Mouse (Mus musculus) megakaryocyte, embryonic 14.5 days (primary cell): ENCODE measurements around the gene Nr6a1.

ENCODE experiments used
- FLI1 ChIP-seq: IDR thresholded peaks from 2 replicates; pipeline ENCODE4 v1.6.1; 2012; ENCODE audit warnings: low read length, inconsistent platforms, mixed read lengths
- GATA1 ChIP-seq: IDR thresholded peaks from 3 replicates; pipeline ENCODE4 v1.6.1; 2012; ENCODE audit warnings: mixed read lengths, low read length, inconsistent platforms, borderline replicate concordance

GRCm38 (mm10) chr2:38824791-38825768, 102.4 kb downstream of the Nr6a1 start:
- TF ChIP-seq FLI1 (no peak), GATA1 (no peak)
